Mouse (Mus musculus) spleen, adult 2 months (tissue): ENCODE measurements around the gene Ccdc184.

ENCODE experiments used
- CTCF ChIP-seq: fragments of 200-500 bp; IDR thresholded peaks from 2 replicates; pipeline ENCODE4 v1.5.1; 2011; ENCODE audit warnings: mild to moderate bottlenecking, inconsistent platforms; ENCODE audit not compliant: insufficient read depth, insufficient read length, insufficient replicate concordance; ENCODE audit errors: extremely low read depth
- POLR2A ChIP-seq: fragments of 200-500 bp; IDR thresholded peaks from 2 replicates; pipeline ENCODE4 v1.6.1; 2011; ENCODE audit warnings: low read depth, low read length, inconsistent platforms

DNA sequence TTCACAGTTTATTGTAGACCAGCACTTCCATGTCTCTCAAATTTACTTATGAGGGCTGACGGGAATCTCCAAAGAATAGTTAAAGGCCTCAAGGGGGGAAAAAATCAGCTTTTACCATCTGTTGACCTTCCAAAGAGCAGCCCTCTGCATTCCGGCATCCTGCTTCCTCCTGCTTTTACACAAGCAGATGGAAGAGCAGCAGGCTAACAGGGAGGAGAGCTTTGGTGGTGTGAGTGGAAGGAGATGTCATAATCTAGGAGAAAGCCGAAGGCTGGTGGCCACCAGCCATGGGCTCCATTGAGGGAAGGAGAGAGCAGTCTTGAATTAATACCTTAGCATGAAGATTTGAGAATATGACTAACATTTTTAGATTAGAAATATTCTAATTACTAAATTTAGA, 18.6 kb upstream of the Ccdc184 start:
- no peak for TF ChIP-seq CTCF
- no peak for TF ChIP-seq POLR2A
